Mouse (Mus musculus): ENCODE data around the gene Lamb2. TPM values are rescaled to one million over a fixed set of nuclear protein-coding genes. Genes with fewer than 3 reads are reported as not detected.

Gene Lamb2
- polyA plus RNA-seq, 1 experiment: 19.1 TPM

DNA sequence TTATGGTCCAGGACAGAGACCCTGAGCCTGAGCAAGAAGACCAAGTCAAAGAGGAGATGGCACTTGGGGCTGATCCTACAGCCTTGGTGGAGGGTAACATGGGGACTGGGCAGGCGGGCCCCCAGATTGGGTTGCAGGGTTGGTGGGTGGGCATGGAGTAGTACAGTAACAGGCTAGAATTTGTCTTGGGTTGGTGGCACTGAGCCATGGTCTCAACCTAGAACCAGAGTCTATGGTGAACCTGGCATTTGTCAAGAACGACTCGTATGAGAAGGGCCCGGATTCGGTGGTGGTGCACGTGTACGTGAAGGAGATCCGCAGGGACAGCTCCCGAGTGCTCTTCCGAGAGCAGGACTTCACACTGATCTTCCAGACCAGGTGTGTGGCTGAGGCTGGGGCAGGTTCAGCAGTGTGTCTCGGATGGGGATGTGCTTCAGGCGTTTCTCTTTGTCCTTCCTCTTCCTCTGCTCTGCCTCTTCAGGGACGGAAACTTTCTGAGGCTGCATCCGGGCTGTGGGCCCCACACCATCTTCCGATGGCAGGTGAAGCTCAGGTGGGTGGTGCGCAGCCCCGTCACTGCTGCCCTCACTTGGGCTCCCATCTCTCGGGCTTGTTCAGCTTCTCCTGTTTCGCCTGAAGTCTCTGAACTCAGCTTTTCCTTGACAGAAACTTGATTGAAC, 14.8 kb downstream of the Lamb2 start:
- H3K4me3 ChIP-seq (ENCODE audit: insufficient read depth, low read depth, low read length): no peak overlapping the region
- H3K4me1 ChIP-seq (ENCODE audit: control insufficient read depth, insufficient read depth, insufficient read length, low read length): peaks cover 13% of the 10 kb centered on the region
- no peak overlapping the region for H3K27ac ChIP-seq (replicated peaks; ENCODE audit: low read depth, low read length)

- Histone ChIP-seq H3K27ac (replicated peaks; ENCODE audit: low read depth, low read length) (no peak overlapping the region), H3K4me3 (ENCODE audit: insufficient read depth, low read depth, low read length) (no peak overlapping the region), H3K4me1 (ENCODE audit: control insufficient read depth, insufficient read depth, insufficient read length, low read length) (peaks cover 11% of the 10 kb centered on the region)
Observed at GRCm38 (mm10) chr9:108494905-108495304, 15.4 kb downstream of the Lamb2 start.

- no peak overlapping the region for H3K27ac ChIP-seq (replicated peaks; ENCODE audit: low read depth, low read length)
- no peak overlapping the region for H3K4me3 ChIP-seq (ENCODE audit: insufficient read depth, low read depth, low read length)
- no peaks in the 10 kb centered on the region for H3K4me1 ChIP-seq (ENCODE audit: control insufficient read depth, insufficient read depth, insufficient read length, low read length)
Observed at GRCm38 (mm10) chr9:108499231-108499630, 19.7 kb downstream of the Lamb2 start.

GRCm38 (mm10) chr9:108499943-108500342, 20.4 kb downstream of the Lamb2 start:
- Histone ChIP-seq H3K4me1 (ENCODE audit: control insufficient read depth, insufficient read depth, insufficient read length, low read length) (no peaks in the 10 kb centered on the region), H3K4me3 (ENCODE audit: insufficient read depth, low read depth, low read length) (no peak overlapping the region), H3K27ac (replicated peaks; ENCODE audit: low read depth, low read length) (no peak overlapping the region)

DNA sequence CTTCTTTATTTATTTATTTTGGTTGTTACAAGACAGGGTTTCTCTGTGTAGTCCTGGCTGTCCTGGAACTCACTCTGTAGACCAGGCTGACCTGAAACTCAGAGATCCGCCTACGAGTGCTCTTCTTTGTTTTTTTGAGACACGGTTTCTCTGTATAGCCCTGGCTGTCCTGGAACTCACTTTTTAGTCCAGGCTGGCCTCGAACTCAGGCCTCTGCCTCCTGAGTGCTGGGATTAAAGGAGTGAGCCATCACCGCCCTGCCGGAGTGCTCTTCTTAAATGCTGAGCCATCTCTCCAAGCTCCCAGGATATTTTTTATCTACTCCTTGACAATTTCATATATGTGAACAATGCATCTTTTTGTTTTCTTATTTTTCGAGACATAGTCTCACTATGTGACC, 27.4 kb downstream of the Lamb2 start:
- H3K27ac ChIP-seq (replicated peaks; ENCODE audit: low read depth, low read length): no peak overlapping the region
- H3K4me3 ChIP-seq (ENCODE audit: insufficient read depth, low read depth, low read length): no peak overlapping the region
- H3K4me1 ChIP-seq (ENCODE audit: control insufficient read depth, insufficient read depth, insufficient read length, low read length): peaks cover 3% of the 10 kb centered on the region; the same call in 1 of the 2 replicates

DNA sequence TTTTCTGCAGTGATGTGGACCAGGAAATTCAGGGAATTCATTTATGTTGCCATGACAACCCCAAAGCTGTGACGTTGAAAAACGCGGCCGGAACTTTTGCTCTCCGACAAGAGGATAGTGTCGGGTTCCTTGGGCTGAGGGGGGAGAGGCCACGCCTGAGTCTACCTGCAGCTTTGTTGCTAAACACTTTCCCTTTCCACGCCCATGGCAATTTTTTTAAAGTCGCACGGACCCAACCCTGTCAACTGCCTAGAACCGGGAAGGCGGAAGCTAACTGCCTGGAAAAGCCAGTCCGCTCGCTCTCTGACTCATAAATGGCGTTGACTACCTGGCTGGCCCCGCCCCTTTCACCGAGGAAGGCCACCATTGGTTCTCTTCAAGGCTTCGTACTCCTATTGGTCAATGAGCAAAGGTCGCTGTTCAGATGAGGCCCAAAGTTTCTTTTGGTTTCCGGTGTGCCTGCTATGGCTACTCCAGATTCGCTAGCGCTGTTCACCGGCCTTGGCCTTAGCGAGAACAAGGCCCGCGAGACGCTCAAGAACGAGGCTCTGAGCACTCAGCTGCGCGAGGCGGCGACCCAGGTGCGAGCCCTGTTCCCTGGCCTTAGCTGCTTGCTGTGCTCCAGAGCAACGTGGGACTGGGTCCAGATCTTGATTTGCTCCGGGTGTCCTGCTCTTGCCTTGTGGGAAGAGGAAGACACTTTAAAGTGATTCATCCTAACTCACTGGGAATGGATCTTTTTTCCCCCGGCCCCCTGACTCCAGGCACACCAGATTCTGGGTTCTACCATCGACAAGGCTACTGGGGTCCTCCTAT, 28.3 kb downstream of the Lamb2 start, which contains the start of gene Qars:
Gene Qars (plus strand): TSS at position 88 of the 816 bp plus-strand sequence.
- peak within 1 kb of the TSS; percentile 66 for H3K27ac ChIP-seq (replicated peaks; ENCODE audit: low read depth, low read length)

GRCm38 (mm10) chr9:108508776-108509175, 29.2 kb downstream of the Lamb2 start:
- Histone ChIP-seq H3K4me3 (ENCODE audit: insufficient read depth, low read depth, low read length) (peak overlapping the region; percentile 73), H3K4me1 (ENCODE audit: control insufficient read depth, insufficient read depth, insufficient read length, low read length) (peaks cover 3% of the 10 kb centered on the region; the same call in 1 of the 2 replicates), H3K27ac (replicated peaks; ENCODE audit: low read depth, low read length) (no peak overlapping the region)

More for the DNA sequence above, 28.3 kb downstream of the Lamb2 start, which contains the start of gene Qars:
- Histone ChIP-seq H3K4me3 (ENCODE audit: insufficient read depth, low read depth, low read length) (peak within 1 kb of the TSS; percentile 73), H3K4me1 (ENCODE audit: control insufficient read depth, insufficient read depth, insufficient read length, low read length) (peaks cover 3% of the 10 kb centered on the region; the same call in 1 of the 2 replicates)

GRCm38 (mm10) chr9:108516380-108517251, 37.1 kb downstream of the Lamb2 start, which contains the start of gene Qrich1:
Gene Qrich1 (plus strand): TSS chr9:108516806.
- H3K4me3 ChIP-seq (ENCODE audit: insufficient read depth, low read depth, low read length): peak within 1 kb of the TSS; percentile 99
- H3K4me1 ChIP-seq (ENCODE audit: control insufficient read depth, insufficient read depth, insufficient read length, low read length): peaks cover 11% of the 10 kb centered on the region
- peak within 1 kb of the TSS; percentile 98 for H3K27ac ChIP-seq (replicated peaks; ENCODE audit: low read depth, low read length)

DNA sequence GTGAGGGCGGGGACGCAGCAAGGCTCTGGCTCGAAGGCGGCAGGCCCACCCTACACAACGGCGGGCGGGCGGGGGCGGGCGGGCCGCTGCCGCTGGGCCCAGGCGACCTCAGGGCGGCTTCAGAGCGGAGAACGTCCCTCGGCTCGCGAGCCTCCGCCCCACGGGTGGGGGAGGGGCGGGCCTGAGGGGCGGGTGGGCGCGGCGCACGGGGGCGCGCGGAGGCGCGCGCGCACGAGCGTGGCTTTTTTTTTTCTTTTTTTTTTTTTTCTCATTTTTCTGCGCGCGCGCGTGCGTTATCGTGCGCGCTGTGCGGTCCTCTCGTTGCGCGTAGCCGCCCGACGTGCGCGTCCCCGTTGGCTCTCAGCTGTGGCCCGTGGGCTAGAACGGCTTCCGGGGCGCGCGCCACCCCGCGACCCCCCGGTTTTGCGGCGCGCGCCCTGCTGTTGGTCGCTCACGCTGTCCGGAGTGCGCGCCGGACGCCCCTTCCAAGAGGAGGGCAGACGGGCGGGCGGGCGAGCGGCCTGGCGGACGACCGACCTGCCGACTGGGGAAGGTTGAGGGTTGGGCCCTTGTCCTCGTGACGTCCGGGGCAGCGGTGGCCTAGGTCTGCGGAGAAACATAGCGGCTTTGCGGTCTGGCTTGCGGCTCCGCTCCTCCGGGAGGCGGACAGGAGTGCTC, 37.9 kb downstream of the Lamb2 start:
- peak overlapping the region; percentile 99 for H3K4me3 ChIP-seq (ENCODE audit: insufficient read depth, low read depth, low read length)
- H3K4me1 ChIP-seq (ENCODE audit: control insufficient read depth, insufficient read depth, insufficient read length, low read length): peaks cover 11% of the 10 kb centered on the region
- H3K27ac ChIP-seq (replicated peaks; ENCODE audit: low read depth, low read length): peak overlapping the region; percentile 98

GRCm38 (mm10) chr9:108517931-108518332, 38.4 kb downstream of the Lamb2 start:
- H3K27ac ChIP-seq (replicated peaks; ENCODE audit: low read depth, low read length): peak overlapping the region; percentile 94
- H3K4me1 ChIP-seq (ENCODE audit: control insufficient read depth, insufficient read depth, insufficient read length, low read length): peaks cover 11% of the 10 kb centered on the region
- peak overlapping the region; percentile 69 for H3K4me3 ChIP-seq (ENCODE audit: insufficient read depth, low read depth, low read length)

DNA sequence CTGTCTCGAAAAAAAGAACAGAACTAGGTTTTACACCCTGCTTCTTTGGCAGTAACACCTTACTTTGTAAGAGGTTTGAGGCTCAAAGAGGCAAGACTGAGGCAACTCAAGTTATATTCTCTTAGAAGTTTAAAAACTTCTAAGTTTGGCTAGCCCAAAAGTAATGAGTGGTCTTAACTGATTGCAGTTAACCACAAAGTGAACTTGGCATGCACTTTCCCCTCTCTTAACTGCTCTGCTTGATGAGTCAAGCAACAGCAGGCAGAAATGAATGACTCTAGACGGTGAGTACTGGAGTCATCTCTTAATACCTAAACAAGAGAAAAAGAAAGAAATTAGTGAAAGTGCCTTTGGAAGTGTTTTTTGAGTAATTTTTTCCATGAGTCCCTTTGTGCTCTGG, 42.1 kb downstream of the Lamb2 start:
- no peak overlapping the region for H3K4me3 ChIP-seq (ENCODE audit: insufficient read depth, low read depth, low read length)
- H3K4me1 ChIP-seq (ENCODE audit: control insufficient read depth, insufficient read depth, insufficient read length, low read length): peaks cover 9% of the 10 kb centered on the region
- H3K27ac ChIP-seq (replicated peaks; ENCODE audit: low read depth, low read length): no peak overlapping the region

- Histone ChIP-seq H3K4me3 (ENCODE audit: insufficient read depth, low read depth, low read length) (no peak overlapping the region), H3K27ac (replicated peaks; ENCODE audit: low read depth, low read length) (no peak overlapping the region), H3K4me1 (ENCODE audit: control insufficient read depth, insufficient read depth, insufficient read length, low read length) (peaks cover 9% of the 10 kb centered on the region)
Observed at GRCm38 (mm10) chr9:108523341-108523740, 43.8 kb downstream of the Lamb2 start.

GRCm38 (mm10) chr9:108525400-108525799, 45.9 kb downstream of the Lamb2 start:
- Histone ChIP-seq H3K27ac (replicated peaks; ENCODE audit: low read depth, low read length) (no peak overlapping the region), H3K4me3 (ENCODE audit: insufficient read depth, low read depth, low read length) (no peak overlapping the region), H3K4me1 (ENCODE audit: control insufficient read depth, insufficient read depth, insufficient read length, low read length) (0 out of 2 replicates have a peak, but pooled peaks cover 2% of the 10 kb centered on the region)

DNA sequence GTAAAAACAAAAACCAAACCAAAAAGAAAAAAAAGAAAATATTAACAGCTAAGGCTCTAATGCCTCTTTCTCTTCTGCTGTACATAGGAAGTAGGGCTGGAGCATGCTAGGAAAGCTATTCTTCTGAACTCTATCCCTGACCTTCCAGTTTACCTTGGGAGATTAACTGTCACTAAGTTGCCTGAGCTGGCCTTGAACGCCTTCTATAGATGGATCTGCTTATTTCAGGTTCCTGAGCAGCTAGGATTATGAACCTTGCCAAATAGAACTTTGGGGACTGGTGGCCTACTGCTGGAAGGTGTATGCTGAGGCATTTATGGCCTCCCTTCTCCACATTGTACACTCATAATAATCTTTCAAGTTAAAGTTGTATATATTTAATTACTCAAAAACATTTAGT, 51.4 kb downstream of the Lamb2 start:
- H3K4me1 ChIP-seq (ENCODE audit: control insufficient read depth, insufficient read depth, insufficient read length, low read length): no peaks in the 10 kb centered on the region
- H3K27ac ChIP-seq (replicated peaks; ENCODE audit: low read depth, low read length): no peak overlapping the region
- H3K4me3 ChIP-seq (ENCODE audit: insufficient read depth, low read depth, low read length): no peak overlapping the region

Data from brown adipose tissue, adult 24 weeks (tissue).